Mouse (Mus musculus) cortical plate, adult 2 months (tissue): ENCODE results near the gene Rasal1. TPM values are rescaled to one million over a fixed set of nuclear protein-coding genes. Genes with fewer than 3 reads are reported as not detected.

Experiments used
- H3K27ac ChIP-seq: fragments of 200-500 bp; 2 replicates; pipeline ENCODE4 v1.5.1; 2012; ENCODE audit warnings: low read length, control low read depth, inconsistent platforms; ENCODE audit not compliant: insufficient read depth
- H3K4me1 ChIP-seq: fragments of 200-500 bp; 2 replicates; pipeline ENCODE4 v1.6.1; 2011; ENCODE audit warnings: low read length; ENCODE audit not compliant: control insufficient read depth, insufficient read depth
- H3K4me3 ChIP-seq: fragments of 200-500 bp; 2 replicates; pipeline ENCODE4 v1.5.1; 2011; ENCODE audit warnings: mild to moderate bottlenecking, low read length, control low read depth; ENCODE audit not compliant: insufficient read depth
- CTCF ChIP-seq: fragments of 200-500 bp; IDR thresholded peaks from 2 replicates; pipeline ENCODE4 v1.5.1; 2011; ENCODE audit warnings: mild to moderate bottlenecking, control low read depth, low read length; ENCODE audit not compliant: insufficient read depth; ENCODE audit errors: extremely low read depth
- POLR2A ChIP-seq: fragments of 200-500 bp; IDR thresholded peaks from 2 replicates; pipeline ENCODE4 v1.6.1; 2011; ENCODE audit warnings: mild to moderate bottlenecking, low read length, control low read depth; ENCODE audit not compliant: insufficient read depth; ENCODE audit errors: extremely low read depth
- polyA plus RNA-seq: library from polyadenylated mRNA; depleted of rRNA; stranded (reverse); fragments of >200 nt; gene quantifications from 2 replicates; pipeline ENCODE4 v1.2.3, GENCODE M21; 2012

The Rasal1 gene
- polyA plus RNA-seq, 1 experiment: 88.7 TPM

DNA sequence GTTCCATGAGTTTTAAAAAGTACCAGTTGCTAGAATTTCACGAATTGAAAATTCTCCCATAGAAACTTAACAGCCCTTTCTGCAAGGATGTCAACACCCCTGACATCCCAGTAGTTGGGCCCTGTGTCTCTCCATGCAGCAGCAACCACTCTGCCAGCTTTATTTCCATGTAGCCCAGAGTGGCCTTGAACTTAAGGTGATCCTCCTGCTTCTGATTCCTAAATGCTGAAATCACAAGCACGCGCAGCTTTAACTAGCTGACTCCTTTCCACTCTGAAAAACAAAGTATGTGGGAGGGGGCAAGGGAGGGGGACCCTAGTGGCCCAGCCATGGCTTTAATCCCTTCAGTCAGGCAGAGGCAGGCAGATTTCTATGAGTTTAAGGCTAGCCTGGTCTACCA is 41.3 kb upstream of the Rasal1 start:
- peaks cover 2% of the 10 kb centered on the region; the same call in 1 of the 2 replicates for H3K4me1 ChIP-seq
- no peak overlapping the region for H3K27ac ChIP-seq
- H3K4me3 ChIP-seq: no peak overlapping the region
- TF ChIP-seq CTCF: no peak
- TF ChIP-seq POLR2A: no peak

DNA sequence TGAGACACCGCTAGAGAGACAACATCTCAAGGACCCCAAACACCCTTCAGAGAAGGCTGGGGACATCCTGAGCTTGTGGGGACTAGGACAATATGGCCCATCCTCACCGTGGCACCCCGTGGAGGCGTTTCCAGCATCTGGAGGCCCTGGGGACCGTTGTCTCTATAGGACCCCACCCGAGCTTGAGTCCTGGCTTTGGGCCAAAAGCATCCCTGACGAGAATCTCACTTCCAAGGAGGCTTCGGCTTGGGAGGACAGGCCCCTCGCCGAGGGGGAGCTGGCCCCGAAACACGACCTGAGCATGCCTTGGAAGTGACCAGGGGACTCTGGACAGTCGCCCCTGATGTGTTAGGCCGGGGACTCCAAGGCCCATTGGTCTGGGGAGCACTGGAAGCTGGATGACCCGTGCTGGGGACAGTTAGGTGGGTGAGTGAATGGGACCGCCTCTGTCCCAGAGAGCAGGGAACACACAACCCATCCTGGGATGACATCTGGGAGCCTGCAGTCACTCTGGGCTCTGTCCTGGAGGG is 39.3 kb upstream of the Rasal1 start:
- H3K4me1 ChIP-seq: peaks cover 2% of the 10 kb centered on the region; the same call in 1 of the 2 replicates
- no peak overlapping the region for H3K4me3 ChIP-seq
- H3K27ac ChIP-seq: no peak overlapping the region
- TF ChIP-seq CTCF (no peak), POLR2A (no peak)

- no peak overlapping the region for H3K27ac ChIP-seq
- peaks cover 2% of the 10 kb centered on the region; the same call in 1 of the 2 replicates for H3K4me1 ChIP-seq
- TF ChIP-seq CTCF (no peak), POLR2A (no peak)
- peak overlapping the region; percentile 46; the same call in 1 of the 2 replicates for H3K4me3 ChIP-seq
Measured at GRCm38 (mm10) chr5:120610906-120611305, 37.7 kb upstream of the Rasal1 start.

DNA sequence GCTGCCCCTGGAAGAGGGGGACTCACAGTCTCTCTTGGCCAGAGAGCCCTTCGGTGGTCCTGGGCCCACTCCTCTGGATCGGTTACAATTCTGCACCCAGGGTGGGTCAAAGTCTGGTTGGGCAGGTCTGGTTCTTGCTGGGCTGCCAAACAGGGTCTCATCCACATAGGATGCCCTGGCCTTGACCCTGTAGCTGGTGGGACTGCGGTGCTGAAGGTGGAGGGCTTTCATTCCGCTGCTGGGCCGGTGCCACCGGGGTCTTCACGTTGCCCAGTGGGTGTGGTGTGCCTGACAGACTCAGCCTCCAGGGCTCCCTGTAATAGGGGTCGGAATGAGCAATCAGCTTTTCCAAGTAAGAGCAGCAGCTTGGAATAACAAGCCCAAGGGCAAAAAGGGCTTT is 37.2 kb upstream of the Rasal1 start:
- peaks cover 2% of the 10 kb centered on the region; the same call in 1 of the 2 replicates for H3K4me1 ChIP-seq
- no peak for TF ChIP-seq POLR2A
- H3K27ac ChIP-seq: no peak overlapping the region
- H3K4me3 ChIP-seq: peak overlapping the region; percentile 46

GRCm38 (mm10) chr5:120612442-120612821 is 36.2 kb upstream of the Rasal1 start, which contains the start of the genes Rita1 and Ddx54:
TSS of gene Rita1 (minus strand) at chr5:120612589.
TSS of gene Ddx54 (plus strand) at chr5:120612739.
- Histone ChIP-seq H3K27ac (peak within 1 kb of the TSS; percentile 95), H3K4me1 (peaks cover 2% of the 10 kb centered on the region; the same call in 1 of the 2 replicates), H3K4me3 (peak within 1 kb of the TSS; percentile 46)
- TF ChIP-seq POLR2A (peak; percentile 86), CTCF (no peak)

- no peak for TF ChIP-seq CTCF
- peak; percentile 58; the same call in 1 of the 2 replicates for TF ChIP-seq POLR2A
- Histone ChIP-seq H3K27ac (peak overlapping the region; percentile 95), H3K4me1 (peaks cover 2% of the 10 kb centered on the region; the same call in 1 of the 2 replicates), H3K4me3 (peak overlapping the region; percentile 46)
Measured at GRCm38 (mm10) chr5:120612822-120613604, 35.6 kb upstream of the Rasal1 start.

DNA sequence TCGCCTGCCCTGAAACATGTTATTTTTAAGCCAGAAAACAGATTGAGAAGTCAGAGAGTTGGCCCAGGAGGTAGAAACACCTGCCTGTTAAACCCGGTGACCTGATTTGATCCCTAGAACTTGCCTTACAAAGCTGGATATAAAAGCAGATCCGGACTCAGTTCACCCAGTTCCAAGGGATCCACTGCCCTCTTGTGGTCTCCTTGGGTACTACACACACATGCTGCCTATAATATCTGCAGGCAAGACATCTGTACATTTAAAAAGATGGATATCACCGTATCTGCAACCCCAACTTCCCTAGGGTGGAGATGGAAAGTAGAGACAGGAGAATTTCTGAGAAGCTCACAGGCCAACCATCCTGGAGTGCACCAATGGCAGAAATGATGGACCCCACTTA is 32.7 kb upstream of the Rasal1 start:
- peak; percentile 32; the same call in 1 of the 2 replicates for TF ChIP-seq CTCF
- TF ChIP-seq POLR2A: no peak
- H3K4me1 ChIP-seq: peaks cover 1% of the 10 kb centered on the region; the same call in 1 of the 2 replicates
- H3K27ac ChIP-seq: no peak overlapping the region
- no peak overlapping the region for H3K4me3 ChIP-seq

- Histone ChIP-seq H3K27ac (no peak overlapping the region), H3K4me1 (peaks cover 3% of the 10 kb centered on the region; the same call in 1 of the 2 replicates), H3K4me3 (no peak overlapping the region)
- TF ChIP-seq POLR2A (no peak), CTCF (no peak)
Measured at GRCm38 (mm10) chr5:120618778-120619177, 29.8 kb upstream of the Rasal1 start.

GRCm38 (mm10) chr5:120619201-120619600 is 29.4 kb upstream of the Rasal1 start:
- TF ChIP-seq CTCF: peak; percentile 98
- no peak for TF ChIP-seq POLR2A
- Histone ChIP-seq H3K4me1 (peaks cover 3% of the 10 kb centered on the region; the same call in 1 of the 2 replicates), H3K4me3 (no peak overlapping the region), H3K27ac (no peak overlapping the region)

- no peak for TF ChIP-seq POLR2A
- TF ChIP-seq CTCF: peak; percentile 95
- Histone ChIP-seq H3K4me1 (peaks cover 3% of the 10 kb centered on the region; the same call in 1 of the 2 replicates), H3K27ac (no peak overlapping the region), H3K4me3 (no peak overlapping the region)
Measured at GRCm38 (mm10) chr5:120620375-120621077, 28.1 kb upstream of the Rasal1 start.
